Mouse (Mus musculus) left cerebral cortex, adult 2 months (tissue): Measurements from ENCODE around the gene Tfcp2l1. TPM values are rescaled to one million over a fixed set of nuclear protein-coding genes. Genes with fewer than 3 reads are reported as not detected.

ENCODE experiments used
- DNase-seq, 2 experiments: peaks; one replicate each; pipeline ENCODE4 v3.0.0; 2021 to 2022; ENCODE audit warnings: low spot score in 2 of 2, mixed read lengths in 1 of 2; ENCODE audit errors: extremely low spot score in 1 of 2
- H3K27ac ChIP-seq: fragments of 200-600 bp; 2 replicates; pipeline ENCODE4 v1.8.1; 2022
- H3K4me3 ChIP-seq: fragments of 200-600 bp; 2 replicates; pipeline ENCODE4 v1.8.1; 2022
- CTCF ChIP-seq: fragments of 200-600 bp; IDR thresholded peaks from 2 replicates; pipeline ENCODE4 v1.8.1; 2022; ENCODE audit warnings: antibody characterized with exemption, mild to moderate bottlenecking, moderate library complexity
- intact Hi-C: fragments of 180-260 bp; cut with DNase I; formaldehyde crosslinking; loops from one replicate; pipeline ENCODE4 v1.15.1; 2025
- total RNA-seq, 2 experiments: library from RNA; stranded (reverse); gene quantifications; 2 replicates each; pipeline ENCODE4 v1.2.3; 2021

Gene Tfcp2l1
- total RNA-seq, 2 experiments from 2014 or later = 2.4 to 2.9 TPM

GRCm38 (mm10) chr1:118625921-118626320 lies 1.8 kb upstream of the Tfcp2l1 start:
- H3K27ac ChIP-seq = no peak overlapping the region
- no peak for DNase-seq
- H3K4me3 ChIP-seq = no peak overlapping the region
- no peak for TF ChIP-seq CTCF
- intact Hi-C loops = loop anchor here (5.0 kb wide), 1 partner anchor 131 kb away; no protein-coding TSS in a partner anchor

GRCm38 (mm10) chr1:118626452-118626851 lies 1.3 kb upstream of the Tfcp2l1 start:
- no peak overlapping the region for H3K27ac ChIP-seq
- no peak for TF ChIP-seq CTCF
- intact Hi-C loops = loop anchor here (5.0 kb wide), 1 partner anchor 131 kb away; no protein-coding TSS in a partner anchor
- no peak overlapping the region for H3K4me3 ChIP-seq
- no peak for DNase-seq

GRCm38 (mm10) chr1:118633415-118633980 lies 5.8 kb downstream of the Tfcp2l1 start:
- intact Hi-C loops = no loop called here

GRCm38 (mm10) chr1:118642296-118642999 lies 14.7 kb downstream of the Tfcp2l1 start:
- TF ChIP-seq CTCF = no peak
- intact Hi-C loops = no loop called here
- DNase-seq = no peak
- Histone ChIP-seq H3K27ac (no peak overlapping the region), H3K4me3 (no peak overlapping the region)

More at GRCm38 (mm10) chr1:118633415-118633980, 5.8 kb downstream of the Tfcp2l1 start:
- TF ChIP-seq CTCF = no peak
- DNase-seq = no peak
- H3K4me3 ChIP-seq = no peak overlapping the region
- no peak overlapping the region for H3K27ac ChIP-seq

- intact Hi-C loops = no loop called here
- no peak for DNase-seq
- Histone ChIP-seq H3K27ac (no peak overlapping the region), H3K4me3 (no peak overlapping the region)
- no peak for TF ChIP-seq CTCF
These were observed 15.6 kb downstream of the Tfcp2l1 start for GRCm38 (mm10) chr1:118643138-118643979.

- no peak overlapping the region for H3K4me3 ChIP-seq
- intact Hi-C loops = no loop called here
These were observed 18.0 kb downstream of the Tfcp2l1 start for GRCm38 (mm10) chr1:118645701-118646100.

GRCm38 (mm10) chr1:118648015-118648414 lies 20.3 kb downstream of the Tfcp2l1 start:
- Histone ChIP-seq H3K4me3 (no peak overlapping the region), H3K27ac (no peak overlapping the region)
- TF ChIP-seq CTCF = no peak
- intact Hi-C loops = no loop called here
- no peak for DNase-seq

More at GRCm38 (mm10) chr1:118645701-118646100, 18.0 kb downstream of the Tfcp2l1 start:
- TF ChIP-seq CTCF = no peak
- no peak for DNase-seq
- H3K27ac ChIP-seq = no peak overlapping the region

- Histone ChIP-seq H3K4me3 (no peak overlapping the region), H3K27ac (no peak overlapping the region)
- TF ChIP-seq CTCF = no peak
- intact Hi-C loops = no loop called here
- no peak for DNase-seq
These were observed 22.4 kb downstream of the Tfcp2l1 start for GRCm38 (mm10) chr1:118649933-118650770.

GRCm38 (mm10) chr1:118650771-118651080 lies 23.0 kb downstream of the Tfcp2l1 start:
- TF ChIP-seq CTCF = no peak
- intact Hi-C loops = no loop called here
- no peak overlapping the region for H3K4me3 ChIP-seq
- no peak for DNase-seq
- H3K27ac ChIP-seq = no peak overlapping the region

GRCm38 (mm10) chr1:118658716-118659115 lies 31.0 kb downstream of the Tfcp2l1 start:
- no peak for DNase-seq
- intact Hi-C loops = no loop called here
- Histone ChIP-seq H3K27ac (no peak overlapping the region), H3K4me3 (no peak overlapping the region)
- no peak for TF ChIP-seq CTCF

- no peak for TF ChIP-seq CTCF
- DNase-seq = no peak
- intact Hi-C loops = no loop called here
- Histone ChIP-seq H3K4me3 (no peak overlapping the region), H3K27ac (no peak overlapping the region)
These were observed 33.2 kb downstream of the Tfcp2l1 start for GRCm38 (mm10) chr1:118660880-118661465.
